Mouse (Mus musculus) forebrain, embryonic 11.5 days (tissue): ENCODE measurements around the gene Dhdh. TPM values are rescaled to one million over a fixed set of nuclear protein-coding genes. Genes with fewer than 3 reads are reported as not detected.

ENCODE experiments used
- ATAC-seq: fragments of 200-750 bp; cut with Nextera tagmentation; replicated peaks from 2 replicates; pipeline ENCODE4 v1.8.0; 2017; ENCODE audit warnings: moderate TSS enrichment; ENCODE audit not compliant: low FRiP score
- DNase-seq: peaks from one replicate; pipeline ENCODE4 v3.0.0-alpha.2; 2017; ENCODE audit warnings: low spot score
- H3K27ac ChIP-seq: fragments of 300-500 bp; sonication (generic); 2 replicates; pipeline ENCODE4 v1.5.1; 2014; ENCODE audit warnings: low read depth, low read length
- H3K27me3 ChIP-seq: fragments of 300-500 bp; sonication (generic); 2 replicates; pipeline ENCODE4 v1.6.1; 2014; ENCODE audit warnings: mild to moderate bottlenecking, low read length, mixed read lengths; ENCODE audit not compliant: control insufficient read depth, insufficient read depth
- H3K36me3 ChIP-seq: fragments of 300-500 bp; sonication (generic); 2 replicates; pipeline ENCODE4 v1.6.1; 2014; ENCODE audit warnings: mild to moderate bottlenecking, low read length, moderate library complexity, mixed read lengths; ENCODE audit not compliant: control insufficient read depth, insufficient read depth
- H3K4me1 ChIP-seq: fragments of 300-500 bp; sonication (generic); replicated peaks from 2 replicates; pipeline ENCODE4 v1.6.1; 2014; ENCODE audit warnings: low read length, mixed read lengths; ENCODE audit not compliant: control insufficient read depth, insufficient read depth
- H3K4me2 ChIP-seq: fragments of 300-500 bp; sonication (generic); 2 replicates; pipeline ENCODE4 v1.6.1; 2014; ENCODE audit warnings: low read depth, mild to moderate bottlenecking, low read length, moderate library complexity, mixed read lengths; ENCODE audit not compliant: severe bottlenecking
- H3K4me3 ChIP-seq: fragments of 300-500 bp; sonication (generic); 2 replicates; pipeline ENCODE4 v1.5.1; 2014; ENCODE audit warnings: low read depth, low read length
- H3K9ac ChIP-seq: fragments of 300-500 bp; sonication (generic); 2 replicates; pipeline ENCODE4 v1.6.1; 2014; ENCODE audit warnings: low read length
- H3K9me3 ChIP-seq: fragments of 300-500 bp; sonication (generic); 2 replicates; pipeline ENCODE4 v1.6.1; 2016; ENCODE audit warnings: low read length, mixed read lengths; ENCODE audit not compliant: control insufficient read depth
- WGBS: fragments of 180-500 bp; shearing (Covaris S2); extraction: QIAGEN DNeasy Blood & Tissue Kit; methylation state at CpG from one replicate; pipeline ENCODE4 v1.1.7; 2014; 5-methylcytosine and 5-hydroxymethylcytosine counted together
- polyA plus RNA-seq: library from polyadenylated mRNA; unstranded; fragments of >200 nt; fragmentation: Nextera tagmentation; extraction: Ambion mirVana; gene quantifications from 2 replicates; pipeline ENCODE4 v1.2.1, GENCODE M21; 2014

Gene Dhdh
- polyA plus RNA-seq, 1 experiment from 2014 or later: 4.6 TPM

- DNase-seq: no peak
- ATAC-seq: no peak
- peak overlapping the region; percentile 43 for H3K4me2 ChIP-seq
- WGBS: 37% methylated on average over 12 of the region's 12 CpGs
- H3K9ac ChIP-seq: peak overlapping the region; percentile 75
- H3K27ac ChIP-seq: no peak overlapping the region; the same call in 1 of the 2 replicates
- H3K27me3 ChIP-seq: no peaks in the 10 kb centered on the region
- no peaks in the 10 kb centered on the region for H3K9me3 ChIP-seq
- H3K4me1 ChIP-seq: peaks cover 7% of the 10 kb centered on the region; the same call in 1 of the 2 replicates
- peak overlapping the region; percentile 68 for H3K4me3 ChIP-seq
- H3K36me3 ChIP-seq: no peaks in the 10 kb centered on the region; the same call in 1 of the 2 replicates
Observed at GRCm38 (mm10) chr7:45524841-45525621, 36.4 kb upstream of the Dhdh start.

GRCm38 (mm10) chr7:45523678-45524170 is 35.1 kb upstream of the Dhdh start:
- H3K36me3 ChIP-seq: no peaks in the 10 kb centered on the region; the same call in 1 of the 2 replicates
- DNase-seq: no peak
- no peaks in the 10 kb centered on the region for H3K9me3 ChIP-seq
- ATAC-seq: no peak
- WGBS: 90% methylated on average over 13 of the region's 13 CpGs
- no peak overlapping the region for H3K9ac ChIP-seq
- H3K4me3 ChIP-seq: 0 out of 2 replicates have a peak overlapping the region, but pooled peaks have one; percentile 2
- no peaks in the 10 kb centered on the region for H3K27me3 ChIP-seq
- H3K4me2 ChIP-seq: no peak overlapping the region
- peaks cover 7% of the 10 kb centered on the region; the same call in 1 of the 2 replicates for H3K4me1 ChIP-seq
- H3K27ac ChIP-seq: no peak overlapping the region

DNA sequence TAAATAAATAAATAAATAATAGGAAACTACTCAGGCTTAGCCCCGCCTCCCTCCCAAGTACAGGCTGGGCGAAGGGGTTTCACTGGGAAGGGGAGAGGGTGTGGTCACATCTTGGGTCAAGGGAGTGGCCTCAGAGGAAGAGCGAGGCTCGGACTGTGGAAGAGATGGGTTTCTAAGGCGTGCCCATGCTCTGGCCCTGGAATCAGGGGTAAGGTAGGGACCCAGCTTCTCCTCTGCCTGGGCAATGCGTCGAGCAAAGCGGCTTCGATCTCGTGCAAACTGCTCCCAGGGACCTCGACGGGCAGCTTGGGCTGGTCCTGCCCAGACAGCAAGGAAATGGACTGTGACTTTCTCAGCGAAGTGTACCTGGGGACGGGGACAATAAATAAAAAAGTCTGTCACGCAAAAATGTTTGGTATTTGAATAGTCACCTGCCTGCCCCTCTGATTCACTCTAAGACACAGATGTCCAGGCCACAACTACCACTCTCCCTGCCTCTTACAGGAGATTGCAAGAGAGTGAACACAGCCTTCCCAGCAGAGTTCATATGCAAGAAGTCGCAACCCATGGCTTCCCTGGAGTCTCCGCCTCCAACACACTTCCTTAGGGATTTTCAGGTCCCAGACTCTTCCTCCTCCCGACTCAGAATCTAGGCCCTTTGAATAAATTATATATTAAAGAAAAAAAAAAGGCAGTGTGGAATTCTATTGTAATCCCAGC is 34.5 kb upstream of the Dhdh start:
- Histone ChIP-seq H3K27ac (no peak overlapping the region), H3K9ac (no peak overlapping the region), H3K4me2 (peak overlapping the region; percentile 18; the same call in 1 of the 2 replicates)

GRCm38 (mm10) chr7:45522194-45522752 is 33.7 kb upstream of the Dhdh start:
- H3K4me2 ChIP-seq: peak overlapping the region; percentile 61
- peaks cover 7% of the 10 kb centered on the region; the same call in 1 of the 2 replicates for H3K4me1 ChIP-seq
- DNase-seq (no peak), ATAC-seq (no peak)
- peak overlapping the region; percentile 75 for H3K9ac ChIP-seq
- WGBS: 57% methylated on average over 16 of the region's 16 CpGs
- H3K4me3 ChIP-seq: peak overlapping the region; percentile 51
- no peaks in the 10 kb centered on the region for H3K27me3 ChIP-seq
- no peaks in the 10 kb centered on the region; the same call in 1 of the 2 replicates for H3K36me3 ChIP-seq
- peak overlapping the region; percentile 53; the same call in 1 of the 2 replicates for H3K27ac ChIP-seq
- no peaks in the 10 kb centered on the region for H3K9me3 ChIP-seq

More for the DNA sequence above, 34.5 kb upstream of the Dhdh start:
- Histone ChIP-seq H3K4me1 (peaks cover 7% of the 10 kb centered on the region; the same call in 1 of the 2 replicates), H3K4me3 (0 out of 2 replicates have a peak overlapping the region, but pooled peaks have one; percentile 2), H3K27me3 (no peaks in the 10 kb centered on the region), H3K9me3 (no peaks in the 10 kb centered on the region), H3K36me3 (no peaks in the 10 kb centered on the region; the same call in 1 of the 2 replicates)
- WGBS: 76% methylated on average over 18 of the region's 18 CpGs
- ATAC-seq (no peak), DNase-seq (no peak)

DNA sequence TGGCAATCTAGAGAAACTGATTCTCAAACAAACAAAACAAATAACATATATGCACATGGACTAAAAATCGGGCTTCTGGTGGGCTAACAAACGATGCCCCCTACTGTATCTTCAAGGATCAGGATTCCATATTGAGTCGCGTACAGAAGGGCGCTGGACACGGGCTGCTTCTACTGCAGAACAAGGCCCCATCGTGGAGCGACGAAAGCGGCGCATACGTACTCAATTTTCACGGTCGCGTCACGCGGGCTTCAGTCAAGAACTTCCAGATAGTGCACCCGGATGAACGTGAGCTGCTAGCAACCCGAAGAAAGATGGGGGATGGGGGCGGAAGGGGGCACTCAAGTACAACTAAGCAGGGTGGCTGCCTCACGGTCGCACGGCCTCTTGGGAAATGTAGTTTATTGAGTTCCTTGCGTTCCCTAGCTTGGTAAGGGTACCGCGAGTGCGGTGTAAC is 33.2 kb upstream of the Dhdh start:
- under 1% methylated on average over 28 of the region's 28 CpGs for WGBS

GRCm38 (mm10) chr7:45520605-45521004 is 32.0 kb upstream of the Dhdh start:
- no peak overlapping the region for H3K9ac ChIP-seq
- no peak overlapping the region for H3K27ac ChIP-seq
- ATAC-seq: no peak
- no peaks in the 10 kb centered on the region for H3K9me3 ChIP-seq
- no peak overlapping the region for H3K4me2 ChIP-seq
- 92% methylated on average over 7 of the region's 7 CpGs for WGBS
- peaks cover 7% of the 10 kb centered on the region; the same call in 1 of the 2 replicates for H3K4me1 ChIP-seq
- no peak for DNase-seq
- no peaks in the 10 kb centered on the region; the same call in 1 of the 2 replicates for H3K36me3 ChIP-seq
- no peaks in the 10 kb centered on the region for H3K27me3 ChIP-seq
- no peak overlapping the region for H3K4me3 ChIP-seq

More for the DNA sequence above, 33.2 kb upstream of the Dhdh start:
- H3K4me3 ChIP-seq: peak overlapping the region; percentile 51
- H3K27me3 ChIP-seq: no peaks in the 10 kb centered on the region
- peak; percentile 91 for DNase-seq
- peak; percentile 73 for ATAC-seq
- peak overlapping the region; percentile 53; the same call in 1 of the 2 replicates for H3K27ac ChIP-seq
- no peaks in the 10 kb centered on the region for H3K9me3 ChIP-seq
- H3K4me2 ChIP-seq: peak overlapping the region; percentile 61
- H3K4me1 ChIP-seq: peaks cover 7% of the 10 kb centered on the region; the same call in 1 of the 2 replicates
- H3K36me3 ChIP-seq: no peaks in the 10 kb centered on the region; the same call in 1 of the 2 replicates
- H3K9ac ChIP-seq: peak overlapping the region; percentile 75

DNA sequence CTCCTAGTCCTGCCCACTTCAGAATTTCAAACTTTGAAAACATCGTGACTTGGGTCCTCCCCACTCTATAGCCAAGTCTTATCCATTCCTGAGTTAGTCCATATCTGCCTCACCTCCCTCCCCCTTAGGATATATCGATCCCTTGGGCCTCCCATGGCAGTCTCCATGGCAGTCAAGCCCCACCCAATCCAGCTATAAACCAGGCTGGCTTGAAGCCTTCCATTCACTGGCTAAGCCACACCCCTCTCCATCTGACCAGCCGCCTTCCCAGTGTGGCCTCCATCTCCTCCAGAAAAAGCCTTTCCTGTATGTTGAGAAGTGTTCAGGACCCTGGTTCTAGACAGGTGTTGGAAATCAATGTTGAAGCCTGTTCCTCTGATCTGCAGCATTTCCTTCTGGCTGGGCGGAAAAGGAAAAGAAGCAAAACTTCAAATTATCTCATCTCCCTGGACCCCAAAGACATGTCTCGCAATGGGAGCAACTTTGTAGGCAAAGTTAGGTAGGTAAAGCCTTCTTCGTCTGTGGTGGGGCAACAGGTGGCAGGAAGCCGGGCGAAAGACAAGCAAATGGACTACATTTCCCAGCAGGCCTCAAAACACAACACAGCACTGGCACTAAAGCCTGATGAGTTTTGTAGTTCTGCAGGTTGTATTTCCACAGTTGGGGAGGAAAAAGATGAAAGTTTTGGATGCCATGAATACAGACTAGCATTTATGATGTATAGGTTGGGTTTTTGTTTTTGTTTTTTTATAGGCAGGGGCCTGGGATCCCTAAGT is 30.9 kb upstream of the Dhdh start:
- Histone ChIP-seq H3K4me2 (no peak overlapping the region), H3K27me3 (no peaks in the 10 kb centered on the region), H3K36me3 (no peaks in the 10 kb centered on the region; the same call in 1 of the 2 replicates), H3K9me3 (no peaks in the 10 kb centered on the region), H3K27ac (no peak overlapping the region), H3K4me3 (no peak overlapping the region), H3K9ac (no peak overlapping the region), H3K4me1 (no peaks in the 10 kb centered on the region; the same call in 1 of the 2 replicates)
- ATAC-seq: no peak
- WGBS: 80% methylated on average over 8 of the region's 8 CpGs
- no peak for DNase-seq
